Comparison of ENCODE assay signal across 8 mouse cellular contexts in genomic region chr14:60377546-60377945, GRCm38 (mm10). TPM values are rescaled to one million over a fixed set of nuclear protein-coding genes. Genes with fewer than 3 reads are reported as not detected.
DNase-seq lines count a peak whose midpoint lies in the region; ATAC-seq and TF ChIP-seq lines count a peak whose summit lies in the region.

No protein-coding gene starts in this region.

- TF ChIP-seq CTCF in gastrocnemius, adult 2 months (IDR thresholded peaks at IDR 0.05): no peak

- peak overlapping the region; percentile 86 for H3K4me2 ChIP-seq in hindbrain, embryonic 14.5 days (replicated peaks)
- peak overlapping the region; percentile 98 for H3K4me2 ChIP-seq in limb, embryonic 14.5 days (replicated peaks; ENCODE audit: low read depth, low read length, severe bottlenecking)

- intact Hi-C loops in gastrocnemius, adult 2 months (cut with DNase I): no loop called here

- peak; percentile 53 for ATAC-seq in hindbrain, embryonic 14.5 days (ENCODE audit: low FRiP score)
- ATAC-seq in limb, embryonic 14.5 days (ENCODE audit: low FRiP score, low read depth): no peak
- no peak for ATAC-seq in monocyte, adult 5-6 weeks (replicated peaks; ENCODE audit: insufficient number of reproducible peaks, low FRiP score, low TSS enrichment, poor library complexity, severe bottlenecking)

- H3K36me3 ChIP-seq in hindbrain, embryonic 14.5 days (replicated peaks; ENCODE audit: control insufficient read depth, insufficient read depth): no peaks in the 10 kb centered on the region; the same call in 1 of the 2 replicates
- no peaks in the 10 kb centered on the region for H3K36me3 ChIP-seq in limb, embryonic 14.5 days (ENCODE audit: control insufficient read depth, insufficient read depth, low read length)

- peak overlapping the region; percentile 70 for H3K4me3 ChIP-seq in gastrocnemius, adult 2 months
- peak overlapping the region; percentile 91 for H3K4me3 ChIP-seq in hindbrain, embryonic 14.5 days (replicated peaks; ENCODE audit: low read length)
- peak overlapping the region; percentile 60 for H3K4me3 ChIP-seq in limb, embryonic 14.5 days (replicated peaks; ENCODE audit: low read length)

- H3K4me1 ChIP-seq in hindbrain, embryonic 14.5 days (replicated peaks; ENCODE audit: control insufficient read depth, insufficient read depth, low read length): peaks cover 36% of the 10 kb centered on the region
- H3K4me1 ChIP-seq in limb, embryonic 14.5 days (ENCODE audit: control insufficient read depth, insufficient read depth, low read length): no peaks in the 10 kb centered on the region

- 10% methylated on average over 10 of the region's 10 CpGs for WGBS in hindbrain, embryonic 14.5 days
- 27% methylated on average over 10 of the region's 10 CpGs for WGBS in limb, embryonic 14.5 days

- no peak for DNase-seq in gastrocnemius, adult 2 months
- no peak for DNase-seq in gastrocnemius, adult 8-10 months (ENCODE audit: low spot score in 2 of 2)
- peak; percentile 88 for DNase-seq in cerebellum, adult 9-11 months
- DNase-seq in hindbrain, embryonic 14.5 days (ENCODE audit: low spot score): peak; percentile 66
- DNase-seq in limb, embryonic 14.5 days (ENCODE audit: low spot score): no peak
- peak; percentile 47 to 66 for DNase-seq in right cerebral cortex, adult 2 months (ENCODE audit: low spot score in 2 of 2)
- no peak for DNase-seq in lung, postnatal 36 days

- H3K9ac ChIP-seq in hindbrain, embryonic 14.5 days: peak overlapping the region; percentile 97
- 0 out of 2 replicates have a peak overlapping the region, but pooled peaks have one; percentile 66 for H3K9ac ChIP-seq in limb, embryonic 14.5 days (ENCODE audit: low read depth, low read length, severe bottlenecking)

- no peak for TF ChIP-seq POLR2A in limb, embryonic 14.5 days (IDR thresholded peaks at IDR 0.05; ENCODE audit: borderline replicate concordance, extremely low read depth, insufficient read depth, insufficient read length)

- no peaks in the 10 kb centered on the region for H3K9me3 ChIP-seq in hindbrain, embryonic 14.5 days (ENCODE audit: control insufficient read depth, low read length)
- no peaks in the 10 kb centered on the region for H3K9me3 ChIP-seq in limb, embryonic 14.5 days (ENCODE audit: control insufficient read depth, low read length)

- H3K27me3 ChIP-seq in hindbrain, embryonic 14.5 days (ENCODE audit: control insufficient read depth, insufficient read depth, low read length): no peaks in the 10 kb centered on the region
- peaks cover 22% of the 10 kb centered on the region for H3K27me3 ChIP-seq in limb, embryonic 14.5 days (ENCODE audit: control insufficient read depth, insufficient read depth, low read length)

- no peak overlapping the region for H3K27ac ChIP-seq in gastrocnemius, adult 2 months
- peak overlapping the region; percentile 99 for H3K27ac ChIP-seq in hindbrain, embryonic 14.5 days
- no peak overlapping the region for H3K27ac ChIP-seq in limb, embryonic 14.5 days (replicated peaks; ENCODE audit: low read depth, low read length)

RNA-seq across cellular contexts. Expression of gene Amer2, which starts 4.5 kb away (rescaled TPM):
- total RNA-seq in gastrocnemius, adult 2 months (2021): under 1 TPM in 1 of 2 experiments, not detected in 1; 0.03 TPM
- total RNA-seq in gastrocnemius, adult 8-10 months (2022): under 1 TPM in 1 of 4 experiments, not detected in 3; 0.02 TPM
- 18.7 and 19.7 TPM in 2 replicates for polyA plus RNA-seq in hindbrain, embryonic 14.5 days (2014; fragmentation: Nextera tagmentation; extraction: Ambion mirVana)
- polyA plus RNA-seq in limb, embryonic 14.5 days (2012; rRNA removed): 0.87 and 0.89 TPM in 2 replicates
- polyA plus RNA-seq in limb, embryonic 14.5 days (2014; fragmentation: Nextera tagmentation; extraction: Ambion mirVana): 0.58 and 1.00 TPM in 2 replicates
- total RNA-seq in monocyte, adult 5-6 weeks (2017): not detected in 3 replicates

Comparison
In these comparisons a context has a peak if more than half of its experiments do, and no peak if none do; other contexts are left out.
1. DNase-seq: peak in cerebellum, adult 9-11 months (single experiment), hindbrain, embryonic 14.5 days (single experiment) and right cerebral cortex, adult 2 months (2 of 2); none in gastrocnemius, adult 2 months (single experiment), gastrocnemius, adult 8-10 months (0 of 2), limb, embryonic 14.5 days (single experiment) and lung, postnatal 36 days (single experiment).
2. Peak in every context shown above with its lines, with median percentiles within 50 percentile points of each other: H3K4me3 ChIP-seq.